Mouse (Mus musculus) c-Kit-positive CD71-positive TER-119-positive erythroid progenitor cells, embryonic 14.5 days (primary cell): ENCODE measurements around the gene Aqp6.

Source experiments
- DNase-seq: peaks from one replicate; pipeline ENCODE4 v3.0.0-alpha.2; 2013; ENCODE audit warnings: low spot score

The Aqp6 gene

DNA sequence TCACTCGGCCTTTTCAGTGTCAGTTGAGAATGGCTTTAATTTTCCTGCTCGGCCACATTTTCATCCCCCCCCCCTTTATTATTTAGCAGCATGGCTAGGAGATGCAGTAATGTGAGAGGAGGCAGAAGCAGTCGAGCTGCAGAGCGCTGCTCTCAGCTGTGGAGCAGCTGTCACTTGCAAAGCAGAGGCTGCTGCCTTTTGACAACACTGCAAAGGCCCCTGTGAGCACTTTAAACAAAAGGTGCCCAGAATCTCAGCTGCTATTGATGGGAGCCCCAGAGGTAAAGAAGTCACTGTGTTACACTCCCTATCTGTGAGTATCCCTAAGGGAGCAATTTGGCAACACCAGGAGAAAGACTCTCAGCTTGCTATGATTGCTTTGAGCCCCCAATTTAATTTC, 47.1 kb downstream of the Aqp6 start:
- no peak for DNase-seq

DNA sequence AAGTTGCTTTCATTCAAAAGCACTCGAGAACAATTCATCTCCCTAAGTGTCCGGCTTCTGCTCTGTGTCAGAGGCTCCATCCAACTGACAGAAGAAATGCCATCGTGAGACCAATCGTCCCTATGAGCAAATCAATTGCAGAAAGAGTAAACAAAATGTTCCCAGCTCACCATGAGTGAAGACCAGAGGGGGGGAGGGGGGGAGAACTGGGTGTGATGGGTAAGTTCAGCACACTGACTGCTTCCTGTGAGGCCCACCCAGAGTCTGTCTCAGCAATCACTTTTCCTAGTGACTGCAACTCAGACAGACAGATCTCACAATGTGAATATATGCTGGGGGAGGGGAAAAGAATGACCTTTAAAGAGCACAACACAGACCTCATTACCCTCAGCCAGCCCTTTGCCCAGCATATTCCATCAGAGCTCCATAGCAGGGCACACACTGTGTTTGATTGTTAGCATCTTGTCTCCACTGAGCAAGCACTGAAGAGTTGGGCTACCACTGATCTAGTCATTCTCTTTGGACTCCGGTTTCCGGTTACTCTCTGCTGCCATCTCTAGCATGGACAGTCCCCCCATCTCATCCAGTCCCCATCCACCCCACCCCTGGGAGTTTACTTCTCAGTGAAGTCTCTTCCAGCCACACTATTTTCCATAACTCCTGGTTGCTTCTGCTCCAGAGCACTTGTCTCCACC, 48.0 kb downstream of the Aqp6 start:
- no peak for DNase-seq

- DNase-seq: no peak
Measured at GRCm38 (mm10) chr15:99650304-99650703, 49.1 kb downstream of the Aqp6 start.

GRCm38 (mm10) chr15:99651163-99651872, 50.1 kb downstream of the Aqp6 start, which contains the start of gene Racgap1:
Gene Racgap1, minus strand, starts transcription at chr15:99651656.
- DNase-seq: peak; percentile 98

DNA sequence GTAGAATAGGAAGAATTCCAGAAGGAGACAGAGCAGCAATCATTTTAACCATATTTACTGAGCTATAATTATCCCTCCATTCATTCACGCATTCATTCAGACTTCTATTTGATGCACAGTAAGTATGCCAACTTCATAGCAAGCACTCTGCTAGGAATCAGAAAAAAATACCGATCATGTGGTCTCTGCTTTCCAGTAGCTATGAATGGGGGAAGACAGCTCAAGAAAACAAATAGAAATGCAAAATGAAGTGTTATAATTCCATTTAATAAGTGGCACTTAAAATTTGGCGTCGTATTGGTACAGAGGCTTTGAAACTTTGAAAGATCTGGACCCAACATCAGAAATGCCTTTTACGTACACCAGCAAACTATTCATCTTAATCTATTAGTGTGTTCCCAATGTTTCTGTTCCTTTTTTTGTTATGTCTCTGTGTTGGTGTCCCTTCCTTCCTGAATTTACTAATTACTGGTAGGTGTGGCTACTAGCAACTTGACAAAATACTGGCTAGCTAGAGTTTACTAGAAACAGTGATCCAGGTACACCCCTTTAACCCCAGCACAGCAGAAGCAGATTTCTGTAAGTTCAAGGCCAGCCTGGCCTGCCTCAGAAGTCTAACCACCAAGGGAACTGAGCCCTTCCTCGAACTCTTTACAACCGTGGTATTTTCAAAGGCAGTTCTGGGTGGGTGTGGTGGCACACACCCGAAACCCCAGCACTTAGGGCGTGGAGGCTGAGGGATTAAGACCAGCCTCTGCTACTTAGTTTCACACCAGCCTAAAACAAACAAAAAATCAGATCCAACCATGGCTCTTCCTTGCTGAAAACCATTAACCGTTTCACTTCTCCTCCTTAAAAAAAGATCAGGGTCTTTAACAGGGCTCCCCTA, 51.0 kb downstream of the Aqp6 start:
- no peak for DNase-seq

GRCm38 (mm10) chr15:99653291-99653690, 52.1 kb downstream of the Aqp6 start:
- no peak for DNase-seq

DNA sequence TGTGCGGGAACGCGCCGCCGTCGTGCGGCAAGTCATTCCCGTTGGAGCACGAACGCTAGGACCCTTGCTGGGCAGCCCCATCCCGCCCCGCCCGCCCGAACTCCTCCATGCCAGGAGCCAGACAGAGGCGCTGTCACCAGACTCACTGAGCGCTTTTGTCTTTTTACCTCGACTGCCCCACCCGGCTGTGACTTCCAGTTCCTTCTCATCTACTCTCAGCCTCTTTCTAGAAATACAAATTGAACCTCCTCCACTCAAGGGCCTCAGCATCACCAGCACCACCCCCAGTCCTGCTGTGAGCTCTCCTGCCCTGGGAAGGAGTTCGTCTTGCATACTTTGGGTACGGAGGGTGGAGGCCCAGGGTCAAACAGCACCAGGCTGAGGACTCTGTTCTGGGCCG, 52.7 kb downstream of the Aqp6 start:
- DNase-seq: no peak
